Mouse (Mus musculus) spleen, postnatal 10 days (tissue): ENCODE results near the gene Platr25.
"Not testable (repeated sequence)": the region's sequence is repeated elsewhere in the genome, so short reads cannot be mapped to it uniquely, and the experiment has no call there.

ENCODE experiments used
- DNase-seq, 2 experiments: peaks; one replicate each; pipeline ENCODE4 v3.0.0; 2021 to 2022; ENCODE audit warnings: low spot score in 2 of 2

Gene Platr25

DNA sequence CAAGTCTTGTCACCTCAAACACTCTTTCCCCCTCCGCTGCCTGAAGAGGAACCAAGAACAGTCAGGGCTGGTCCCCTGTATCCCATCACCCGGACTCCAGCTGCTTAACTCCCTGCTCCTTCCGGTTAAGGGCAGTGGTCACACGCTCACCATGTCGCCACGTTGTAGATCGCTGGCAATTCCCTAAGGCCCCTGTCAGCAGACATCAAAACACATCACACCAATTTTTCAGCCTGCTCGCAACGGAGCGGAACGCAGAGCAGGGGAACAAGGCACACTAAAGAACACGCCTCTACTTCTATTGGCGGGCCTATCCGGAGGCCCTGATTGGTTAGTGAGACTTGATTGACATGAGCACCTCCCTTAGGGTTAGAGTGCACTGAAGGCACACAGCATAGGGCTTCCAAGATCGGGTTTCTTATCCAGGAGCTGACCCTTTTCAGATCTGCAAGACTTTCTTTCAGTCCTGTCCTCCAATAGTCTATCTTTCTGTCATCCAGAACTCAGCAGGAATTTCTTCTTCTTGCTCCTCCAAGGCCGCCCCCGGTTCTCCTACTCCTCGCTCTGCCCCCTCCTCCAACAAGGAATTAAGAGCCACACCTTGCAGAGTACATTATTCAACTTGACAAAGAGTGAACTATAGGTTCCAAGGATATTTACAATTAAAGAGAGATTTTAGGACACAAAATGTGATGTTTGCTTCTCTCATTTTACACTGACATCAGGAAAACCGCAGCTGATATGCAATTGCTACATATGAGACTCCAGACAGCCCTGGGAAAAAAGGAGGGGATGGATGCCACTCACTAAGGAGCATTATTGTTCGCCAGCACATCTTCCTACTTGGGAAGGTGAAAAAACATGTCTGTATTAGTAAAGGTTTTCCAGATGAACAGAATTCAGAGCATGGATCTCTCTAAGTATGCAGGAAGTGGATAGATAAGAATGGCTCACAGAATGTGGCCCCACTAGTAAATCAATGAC lies at the start of gene Platr25:
Gene Platr25, minus strand, starts transcription at position 278 of the 984 bp plus-strand sequence.
- DNase-seq, result peak; percentile 37 to 61

DNA sequence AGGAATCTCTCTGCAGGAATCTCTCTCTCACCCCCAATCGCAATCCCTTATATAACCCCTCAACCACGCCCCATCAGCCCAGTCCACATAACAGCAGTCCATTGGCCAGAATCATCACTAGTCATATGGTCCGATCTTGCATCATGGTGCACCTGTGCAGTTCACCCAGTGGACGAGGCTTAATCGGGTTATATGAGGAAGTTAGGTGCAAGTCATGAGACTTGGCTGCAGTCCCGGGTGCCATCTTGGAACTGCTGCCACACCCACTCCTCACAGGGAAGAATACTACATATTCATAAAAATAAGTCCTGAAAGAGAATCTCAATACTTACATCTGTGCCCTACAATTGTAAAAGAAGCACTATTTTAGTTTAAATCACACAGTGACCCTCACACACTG lies 47.5 kb upstream of the Platr25 start:
- not testable (repeated sequence) for DNase-seq

DNA sequence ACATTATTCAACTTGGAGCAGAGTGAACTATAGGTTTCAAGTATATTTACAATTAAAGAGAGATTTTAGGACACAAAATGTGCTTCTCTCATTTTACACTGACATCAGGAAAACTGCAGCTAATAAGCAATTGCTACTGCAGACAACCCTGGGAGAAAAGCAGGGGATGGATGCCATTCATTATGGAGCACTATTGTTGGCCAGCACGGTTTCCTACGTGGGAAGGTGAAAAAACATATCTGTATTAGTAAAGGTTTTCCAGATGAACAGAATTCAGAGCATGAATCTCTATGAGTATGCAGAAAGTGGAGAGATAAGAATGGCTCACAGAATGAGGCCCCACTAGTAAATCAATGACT lies 25.6 kb upstream of the Platr25 start:
- DNase-seq, result not testable (repeated sequence)

DNA sequence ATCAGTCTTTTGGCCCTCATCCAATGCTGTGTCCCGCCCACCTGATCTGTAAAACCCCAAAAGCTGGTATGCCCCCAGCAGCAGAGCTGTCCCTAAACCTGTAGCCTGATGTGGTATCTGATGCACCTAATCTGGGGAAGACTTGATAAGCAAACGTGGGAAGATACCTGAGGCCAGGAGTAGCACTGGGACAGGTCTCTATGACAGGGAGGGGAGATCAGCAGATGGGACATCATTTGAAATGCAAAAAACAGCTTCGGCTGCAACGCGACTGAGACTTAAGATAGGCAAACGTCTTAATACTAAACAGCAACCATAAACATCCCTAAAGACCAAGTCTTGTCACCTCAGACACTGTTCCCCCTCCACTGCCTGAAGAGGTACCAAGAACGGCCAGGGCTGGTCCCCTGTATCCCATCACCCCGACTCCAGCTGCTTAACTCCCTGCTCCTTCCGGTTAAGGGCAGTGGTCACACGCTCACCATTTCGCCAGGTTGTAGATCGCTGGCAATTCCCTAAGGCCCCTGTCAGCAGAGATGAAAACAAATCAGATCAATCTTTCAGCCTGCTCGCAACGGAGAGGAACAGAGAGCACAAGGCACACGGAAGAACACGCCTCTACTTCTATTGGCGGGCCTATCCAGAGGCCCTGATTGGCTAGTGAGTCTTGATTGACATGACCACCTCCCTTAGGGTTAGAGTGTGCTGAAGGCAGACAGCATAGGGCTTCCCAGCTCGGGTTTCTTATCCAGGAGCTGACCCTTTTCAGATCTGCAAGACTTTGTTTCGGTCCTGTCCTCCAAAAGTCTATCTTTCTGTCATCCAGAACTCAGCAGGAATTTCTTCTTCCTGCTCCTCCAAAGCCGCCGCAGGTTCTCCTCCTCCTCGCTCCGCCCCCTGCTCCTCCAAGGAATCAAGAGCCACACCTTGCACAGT lies 25.0 kb upstream of the Platr25 start, which contains the start of gene Gm5141:
Gene Gm5141, minus strand, starts transcription at position 610 of the 936 bp plus-strand sequence.
- peak; percentile 23 to 35 for DNase-seq

DNA sequence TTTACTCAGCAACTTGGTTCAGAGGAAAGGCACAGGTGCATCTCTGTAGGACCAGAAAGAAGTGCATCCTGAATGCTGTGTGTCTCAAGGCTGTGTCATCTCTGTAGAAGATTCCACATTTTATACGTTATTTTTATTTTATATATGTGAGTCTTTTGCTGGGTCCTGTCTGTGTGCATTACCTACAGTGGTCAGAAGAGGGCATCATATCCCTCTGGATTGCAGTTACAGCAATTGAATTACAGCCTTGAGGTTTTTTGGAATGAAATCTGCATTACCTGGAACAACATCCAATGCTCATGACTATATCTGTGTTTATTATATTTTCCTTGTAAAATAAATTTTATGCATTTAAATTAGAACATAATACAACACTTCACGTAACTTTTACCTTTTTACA lies 3.3 kb upstream of the Platr25 start:
- DNase-seq, result peak; percentile 13 to 40

DNA sequence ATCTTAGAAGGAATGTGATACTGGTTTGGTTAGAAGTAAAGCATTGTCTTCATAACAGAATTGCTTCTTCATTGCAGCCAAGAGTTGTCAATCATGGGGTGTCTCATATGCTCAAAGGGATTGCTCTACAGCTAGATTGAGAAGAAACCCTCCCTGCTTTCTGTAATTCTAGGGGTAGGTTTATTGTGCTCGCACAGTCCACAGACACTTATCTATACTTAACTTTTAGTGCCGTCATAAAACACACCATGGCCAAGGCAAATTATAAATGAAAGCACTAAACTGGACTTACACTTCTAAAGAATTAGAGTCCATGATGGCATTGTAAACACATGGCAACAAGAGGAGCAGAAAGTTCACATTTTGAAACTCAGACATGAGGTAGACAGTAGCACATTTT lies 27.2 kb downstream of the Platr25 start:
- DNase-seq, result no peak

DNA sequence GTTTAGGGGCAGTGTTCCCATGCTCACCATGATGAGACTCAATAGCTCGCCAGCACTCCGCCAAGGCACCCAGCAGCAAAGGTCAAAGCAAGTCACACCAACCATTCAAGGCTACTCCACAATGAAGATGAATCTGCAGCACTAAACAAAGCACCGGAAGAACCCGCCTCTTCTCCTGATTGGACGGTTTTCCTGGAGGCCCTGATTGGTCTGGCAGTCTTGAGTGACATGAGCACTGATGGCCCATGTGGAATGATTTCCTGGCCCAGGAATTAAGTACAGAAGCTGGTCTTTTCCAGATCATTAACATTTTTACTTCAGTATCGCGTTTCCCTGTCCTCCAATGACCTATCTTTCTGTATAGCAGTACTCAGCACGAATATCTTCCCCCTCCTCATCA lies 47.9 kb downstream of the Platr25 start:
- DNase-seq, result not testable (repeated sequence)

DNA sequence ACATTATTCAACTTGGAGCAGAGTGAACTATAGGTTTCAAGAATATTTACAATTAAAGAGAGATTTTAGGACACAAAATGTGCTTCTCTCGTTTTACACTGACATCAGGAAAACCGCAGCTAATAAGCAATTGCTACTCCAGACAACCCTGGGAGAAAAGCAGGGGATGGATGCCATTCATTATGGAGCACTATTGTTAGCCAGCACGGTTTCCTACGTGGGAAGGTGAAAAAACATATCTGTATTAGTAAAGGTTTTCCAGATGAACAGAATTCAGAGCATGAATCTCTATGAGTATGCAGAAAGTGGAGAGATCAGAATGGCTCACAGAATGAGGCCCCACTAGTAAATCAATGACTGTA lies 75.2 kb downstream of the Platr25 start:
- DNase-seq, result not testable (repeated sequence)

DNA sequence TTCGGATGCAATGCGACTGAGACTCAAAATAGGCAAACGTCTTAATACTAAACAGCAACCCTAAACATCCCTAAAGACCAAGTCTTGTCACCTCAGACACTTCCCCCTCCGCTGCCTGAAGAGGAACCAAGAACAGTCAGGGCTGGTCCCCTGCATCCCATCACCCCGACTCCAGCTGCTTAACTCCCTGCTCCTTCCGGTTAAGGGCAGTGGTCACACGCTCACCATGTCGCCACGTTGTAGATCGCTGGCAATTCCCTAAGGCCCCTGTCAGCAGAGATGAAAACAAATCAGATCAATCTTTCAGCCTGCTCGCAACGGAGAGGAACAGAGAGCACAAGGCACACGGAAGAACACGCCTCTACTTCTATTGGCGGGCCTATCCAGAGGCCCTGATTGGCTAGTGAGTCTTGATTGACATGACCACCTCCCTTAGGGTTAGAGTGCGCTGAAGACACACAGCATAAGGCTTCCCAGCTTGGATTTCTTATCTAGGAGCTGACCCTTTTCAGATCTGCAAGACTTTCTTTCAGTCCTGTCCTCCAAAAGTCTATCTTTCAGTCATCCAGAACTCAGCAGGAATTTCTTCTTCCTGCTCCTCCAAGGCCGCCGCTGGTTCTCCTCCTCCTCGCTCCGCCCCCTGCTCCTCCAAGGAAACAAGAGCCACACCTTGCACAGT lies 75.8 kb downstream of the Platr25 start:
- peak; percentile 25 to 36 for DNase-seq

DNA sequence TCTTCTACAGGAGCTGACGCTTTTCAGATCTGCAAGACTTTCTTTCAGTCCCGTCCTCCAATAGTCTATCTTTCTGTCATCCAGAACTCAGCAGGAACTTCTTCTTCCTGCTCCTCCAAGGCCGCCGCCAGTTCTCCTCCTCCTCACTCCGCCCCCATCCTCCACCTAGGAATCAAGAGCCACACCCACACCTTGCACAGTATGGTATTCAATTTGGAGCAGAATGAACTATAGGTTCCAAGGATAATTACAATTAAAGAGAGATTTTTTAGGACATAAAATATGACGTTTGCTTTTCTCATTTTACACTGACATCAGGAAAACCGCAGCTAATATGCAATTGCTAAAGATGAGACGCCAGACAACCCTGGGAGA lies 107.2 kb downstream of the Platr25 start:
- DNase-seq, result no peak

DNA sequence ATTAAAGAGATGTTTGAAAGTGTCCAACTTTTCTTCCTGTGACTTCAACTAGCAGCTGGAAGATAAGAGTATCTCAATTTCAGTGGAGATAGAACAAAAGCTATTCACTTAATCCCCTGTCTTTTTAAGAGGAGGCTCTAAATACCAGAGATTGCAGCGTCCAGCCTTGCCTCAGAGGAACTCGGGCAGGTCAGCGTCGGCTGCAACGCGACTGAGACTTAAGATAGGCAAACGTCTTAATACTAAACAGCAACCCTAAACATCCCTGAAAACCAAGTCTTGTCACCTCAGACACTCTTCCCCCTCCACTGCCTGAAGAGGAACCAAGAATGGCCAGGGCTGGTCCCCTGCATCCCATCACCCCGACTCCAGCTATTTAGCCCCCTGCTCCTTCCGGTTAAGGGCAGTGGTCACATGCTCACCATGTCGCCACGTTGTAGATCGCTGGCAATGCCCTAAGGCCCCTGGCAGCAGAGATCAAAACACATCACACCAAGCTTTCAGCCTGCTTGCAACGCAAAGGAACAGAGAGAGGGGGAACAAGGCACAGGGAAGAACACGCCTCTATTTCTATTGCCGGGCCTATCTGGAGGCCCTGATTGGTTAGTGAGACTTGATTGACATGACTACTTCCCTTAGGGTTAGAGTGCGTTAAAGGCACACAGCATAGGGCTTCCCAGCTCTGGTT lies 107.7 kb downstream of the Platr25 start:
- DNase-seq, result peak; percentile 18 to 48

DNA sequence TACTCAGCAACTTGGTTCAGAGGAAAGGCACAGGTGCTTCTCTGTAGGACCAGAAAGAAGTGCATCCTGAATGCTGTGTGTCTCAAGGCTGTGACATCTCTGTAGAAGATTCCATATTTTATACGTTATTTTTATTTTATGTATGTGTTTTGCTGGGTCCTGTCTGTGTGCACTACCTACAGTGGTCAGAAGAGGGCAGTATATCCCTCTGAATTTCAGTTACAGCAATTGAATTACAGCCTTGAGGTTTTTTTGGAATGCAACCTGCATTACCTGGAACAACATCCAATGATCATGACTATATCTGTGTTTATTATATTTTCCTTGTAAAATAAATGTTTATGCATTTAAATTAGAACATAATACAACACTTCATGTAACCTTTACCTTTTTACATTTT lies 133.4 kb downstream of the Platr25 start:
- peak; percentile 6 to 47 for DNase-seq

DNA sequence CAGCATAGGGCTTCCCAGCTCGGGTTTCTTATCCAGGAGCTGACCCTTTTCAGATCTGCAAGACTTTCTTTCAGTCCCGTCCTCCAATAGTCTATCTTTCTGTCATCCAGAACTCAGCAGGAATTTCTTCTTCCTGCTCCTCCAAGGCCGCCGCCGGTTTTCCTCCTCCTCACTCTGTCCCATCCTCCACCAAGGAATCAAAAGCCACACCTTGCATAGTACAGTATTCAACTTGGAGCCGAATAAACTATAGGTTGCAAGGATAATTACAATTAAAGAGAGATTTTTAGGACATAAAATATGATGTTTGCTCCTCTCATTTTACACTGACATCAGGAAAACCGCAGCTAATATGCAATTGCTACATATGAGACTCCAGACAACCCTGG lies 136.2 kb downstream of the Platr25 start:
- not testable (repeated sequence) for DNase-seq

DNA sequence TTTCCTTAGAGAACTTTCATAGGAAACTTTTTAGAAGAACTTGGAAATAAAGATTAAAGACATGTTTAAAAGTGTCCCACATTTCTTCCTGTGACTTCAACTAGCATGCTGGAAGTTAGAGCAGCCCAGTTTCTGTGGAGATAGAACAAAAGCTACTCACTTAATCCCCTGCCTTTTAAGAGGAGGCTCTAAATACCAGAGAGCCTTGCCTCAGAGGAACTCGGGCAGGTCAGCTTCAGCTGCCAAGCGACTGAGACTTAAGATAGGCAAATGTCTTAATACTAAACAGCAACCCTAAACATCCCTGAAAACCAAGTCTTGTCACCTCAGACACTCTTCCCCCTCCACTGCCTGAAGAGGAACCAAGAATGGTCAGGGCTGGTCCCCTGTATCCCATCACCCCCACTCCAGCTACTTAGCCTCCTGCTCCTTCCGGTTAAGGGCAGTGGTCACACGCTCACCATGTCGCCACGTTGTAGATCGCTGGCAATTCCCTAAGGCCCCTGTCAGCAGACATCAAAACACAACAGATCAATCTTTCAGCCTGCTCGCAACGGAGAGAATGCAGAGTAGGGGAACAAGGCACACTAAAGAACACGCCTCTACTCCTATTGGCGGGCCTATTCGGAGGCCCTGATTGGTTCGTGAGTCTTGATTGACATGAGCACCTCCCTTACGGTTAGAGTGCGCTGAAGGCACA lies 136.8 kb downstream of the Platr25 start, which contains the start of gene 6720489N17Rik:
Gene 6720489N17Rik, minus strand, starts transcription at position 606 of the 700 bp plus-strand sequence.
- DNase-seq, result peak; percentile 64 to 83
